Mouse (Mus musculus): ENCODE results near the gene 1600002K03Rik. TPM values are rescaled to one million over a fixed set of nuclear protein-coding genes. Genes with fewer than 3 reads are reported as not detected.
"Not testable (repeated sequence)": the region's sequence is repeated elsewhere in the genome, so short reads cannot be mapped to it uniquely, and the experiment has no call there.

1600002K03Rik gene
- polyA plus RNA-seq, 1 experiment = 7.6 TPM

DNA sequence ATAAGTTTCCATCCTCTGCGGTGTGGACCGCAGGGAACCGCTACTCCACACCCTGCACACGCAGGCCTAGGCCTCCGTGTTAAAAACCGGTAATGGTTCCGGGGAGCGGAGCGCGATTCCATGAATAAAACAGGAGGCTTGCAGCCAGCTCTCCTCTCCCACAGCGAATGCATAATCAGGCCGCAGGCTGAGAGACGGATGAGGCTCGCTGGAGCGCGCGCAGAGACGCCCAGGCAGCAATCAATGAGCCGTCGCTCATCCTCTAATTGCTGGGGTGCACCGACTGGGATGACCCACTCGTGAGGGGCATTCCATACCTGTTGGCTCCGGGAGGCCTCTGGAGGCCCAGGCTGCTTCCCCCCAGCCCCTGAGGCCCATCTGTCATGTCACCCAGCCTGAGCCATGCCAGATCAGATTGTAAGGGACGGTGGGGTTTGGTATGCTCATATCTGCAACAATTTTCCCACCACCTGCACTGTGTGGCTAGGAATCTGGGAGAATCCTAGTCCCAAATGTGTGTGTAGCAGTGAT lies 36.2 kb downstream of the 1600002K03Rik start:
- Histone ChIP-seq H3K4me1 (ENCODE audit: control insufficient read depth, insufficient read depth, low read length) (no peaks in the 10 kb centered on the region), H3K9ac (ENCODE audit: low read depth, poor library complexity, severe bottlenecking) (peak overlapping the region; percentile 34)

DNA sequence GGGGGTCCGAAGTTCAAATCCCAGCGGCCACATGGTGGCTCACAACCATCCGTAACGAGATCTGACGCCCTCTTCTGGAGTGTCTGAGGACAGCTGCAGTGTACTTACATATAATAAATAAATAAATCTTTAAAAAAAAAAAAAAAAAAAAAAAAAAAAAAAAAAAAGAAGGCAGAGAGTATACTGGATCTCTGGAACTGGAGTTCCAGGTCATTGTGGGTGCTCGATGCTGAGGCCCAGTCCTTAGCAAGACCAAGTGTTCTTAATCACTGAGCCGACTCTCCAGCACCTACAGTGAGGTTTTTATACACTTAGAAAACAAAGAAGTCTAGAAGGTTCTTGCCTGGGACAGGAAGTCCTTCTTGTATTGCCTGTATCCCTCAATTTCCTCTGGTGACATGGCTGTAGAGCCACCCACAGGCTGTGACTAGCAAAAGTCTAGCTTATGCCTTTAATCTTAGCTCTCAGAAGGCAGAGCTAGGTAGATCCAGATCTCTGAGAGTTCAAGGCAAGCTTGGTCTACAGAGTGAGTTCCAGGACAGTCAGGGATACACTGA lies 38.9 kb downstream of the 1600002K03Rik start:
- H3K9ac ChIP-seq (ENCODE audit: low read depth, poor library complexity, severe bottlenecking); H3K4me1 ChIP-seq (ENCODE audit: control insufficient read depth, insufficient read depth, low read length); H3K36me3 ChIP-seq (ENCODE audit: control insufficient read depth, insufficient read depth, low read length, poor library complexity, severe bottlenecking); H3K9me3 ChIP-seq (replicated peaks; ENCODE audit: control insufficient read depth, insufficient read depth, low read length, poor library complexity, severe bottlenecking); H3K27ac ChIP-seq (ENCODE audit: insufficient read depth, low read length); H3K27me3 ChIP-seq (ENCODE audit: control insufficient read depth, insufficient read depth, low read length, poor library complexity, severe bottlenecking); H3K4me3 ChIP-seq (ENCODE audit: low read depth, low read length): not testable (repeated sequence)

More for the DNA sequence above, 36.2 kb downstream of the 1600002K03Rik start:
- Histone ChIP-seq H3K36me3 (ENCODE audit: control insufficient read depth, insufficient read depth, low read length, poor library complexity, severe bottlenecking) (no peaks in the 10 kb centered on the region), H3K9me3 (replicated peaks; ENCODE audit: control insufficient read depth, insufficient read depth, low read length, poor library complexity, severe bottlenecking) (no peaks in the 10 kb centered on the region), H3K27me3 (ENCODE audit: control insufficient read depth, insufficient read depth, low read length, poor library complexity, severe bottlenecking) (no peaks in the 10 kb centered on the region), H3K27ac (ENCODE audit: insufficient read depth, low read length) (no peak overlapping the region), H3K4me3 (ENCODE audit: low read depth, low read length) (peak overlapping the region; percentile 34; the same call in 1 of the 2 replicates)
- TF ChIP-seq EP300 (IDR thresholded peaks at IDR 0.05; ENCODE audit: insufficient read depth, low read depth, low read length) (no peak), CTCF (IDR thresholded peaks at IDR 0.05; ENCODE audit: low read depth, low read length) (no peak), POLR2A (IDR thresholded peaks at IDR 0.05; ENCODE audit: insufficient read depth, low read length) (no peak)

DNA sequence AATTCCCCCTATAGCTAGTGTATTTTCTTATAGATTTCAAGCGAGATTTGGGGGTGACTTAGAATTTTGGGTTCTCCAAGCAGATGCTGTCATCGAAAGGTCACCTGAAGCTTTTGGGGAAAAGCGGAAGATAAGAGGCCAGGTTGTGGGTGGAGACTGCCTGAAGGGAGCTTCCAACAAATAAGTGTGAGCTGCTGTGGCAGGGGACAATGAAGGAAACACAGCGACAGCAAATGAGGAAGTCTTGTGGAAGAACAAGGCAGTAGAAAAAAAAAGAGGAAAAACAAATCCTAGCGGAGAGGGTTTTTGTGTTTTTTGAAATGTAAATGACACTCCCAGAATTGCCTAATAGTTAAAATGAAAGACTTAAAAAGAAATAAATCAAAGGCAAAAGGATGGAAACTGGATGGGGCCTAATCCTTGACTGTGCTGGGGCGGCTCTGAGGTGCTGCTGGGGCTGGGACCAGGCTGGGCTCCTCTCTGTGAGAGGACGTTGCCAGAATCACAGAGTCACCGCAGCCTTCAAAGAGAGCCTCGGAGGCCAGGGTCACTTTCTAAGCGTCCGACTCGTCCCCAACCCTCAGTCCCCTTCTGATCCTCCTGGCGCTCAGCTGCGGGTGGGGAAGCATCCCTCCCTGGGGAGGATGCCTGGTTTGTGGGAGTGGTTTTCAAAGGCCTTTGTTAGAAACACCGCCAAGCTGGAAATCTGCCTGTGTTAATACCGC lies 42.5 kb downstream of the 1600002K03Rik start:
- no peak for TF ChIP-seq POLR2A (IDR thresholded peaks at IDR 0.05; ENCODE audit: insufficient read depth, low read length)
- no peak for TF ChIP-seq CTCF (IDR thresholded peaks at IDR 0.05; ENCODE audit: low read depth, low read length)
- TF ChIP-seq EP300 (IDR thresholded peaks at IDR 0.05; ENCODE audit: insufficient read depth, low read depth, low read length) = no peak
- Histone ChIP-seq H3K9me3 (replicated peaks; ENCODE audit: control insufficient read depth, insufficient read depth, low read length, poor library complexity, severe bottlenecking) (no peaks in the 10 kb centered on the region), H3K9ac (ENCODE audit: low read depth, poor library complexity, severe bottlenecking) (peak overlapping the region; percentile 6; the same call in 1 of the 2 replicates), H3K4me3 (ENCODE audit: low read depth, low read length) (no peak overlapping the region), H3K27ac (ENCODE audit: insufficient read depth, low read length) (no peak overlapping the region; the same call in 1 of the 2 replicates), H3K36me3 (ENCODE audit: control insufficient read depth, insufficient read depth, low read length, poor library complexity, severe bottlenecking) (no peaks in the 10 kb centered on the region), H3K4me1 (ENCODE audit: control insufficient read depth, insufficient read depth, low read length) (peaks cover 3% of the 10 kb centered on the region), H3K27me3 (ENCODE audit: control insufficient read depth, insufficient read depth, low read length, poor library complexity, severe bottlenecking) (no peaks in the 10 kb centered on the region)

DNA sequence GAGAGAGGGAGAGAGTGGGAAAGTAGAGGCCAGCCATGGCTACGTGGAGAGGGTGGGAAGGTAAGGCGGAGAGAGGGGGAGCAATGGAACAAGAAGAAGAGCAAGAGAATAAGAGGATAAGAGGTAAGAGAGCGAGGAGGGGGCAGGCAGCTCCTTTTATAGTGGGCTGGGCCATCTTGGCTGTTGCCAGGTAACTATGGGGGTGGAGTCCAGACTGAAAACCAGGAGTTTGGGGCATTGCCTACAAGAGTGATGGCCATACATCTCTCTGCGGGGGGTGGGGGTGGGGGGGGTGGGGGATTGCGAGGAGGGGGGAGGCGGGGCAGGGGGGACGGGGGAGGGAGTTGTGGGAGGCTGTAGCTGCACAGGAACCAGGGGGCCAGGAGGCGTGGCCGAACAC lies 47.9 kb downstream of the 1600002K03Rik start:
- H3K27ac ChIP-seq (ENCODE audit: insufficient read depth, low read length) = no peak overlapping the region
- TF ChIP-seq EP300 (IDR thresholded peaks at IDR 0.05; ENCODE audit: insufficient read depth, low read depth, low read length) (no peak), CTCF (IDR thresholded peaks at IDR 0.05; ENCODE audit: low read depth, low read length) (no peak)

DNA sequence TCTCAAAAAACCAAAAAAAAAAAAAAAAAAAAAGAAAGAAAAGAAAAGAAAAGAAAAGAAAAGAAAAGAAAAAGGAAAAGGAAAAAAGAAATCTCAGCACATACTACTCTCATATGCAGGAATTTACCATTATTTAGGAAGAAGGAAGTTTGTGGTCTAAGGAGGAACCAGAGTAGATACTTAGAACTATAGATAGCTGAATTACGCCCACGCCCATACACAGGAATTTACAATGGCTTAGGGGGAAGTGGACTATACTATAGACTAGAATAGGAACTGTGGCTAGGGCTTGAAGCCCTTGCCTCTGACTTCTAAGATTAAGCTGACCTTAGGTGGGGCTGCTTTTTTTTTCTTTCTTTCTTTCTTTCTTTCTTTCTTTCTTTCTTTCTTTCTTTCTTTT lies 50.4 kb downstream of the 1600002K03Rik start:
- not testable (repeated sequence) for H3K4me3 ChIP-seq (ENCODE audit: low read depth, low read length); H3K27ac ChIP-seq (ENCODE audit: insufficient read depth, low read length); H3K4me1 ChIP-seq (ENCODE audit: control insufficient read depth, insufficient read depth, low read length); H3K9ac ChIP-seq (ENCODE audit: low read depth, poor library complexity, severe bottlenecking); H3K36me3 ChIP-seq (ENCODE audit: control insufficient read depth, insufficient read depth, low read length, poor library complexity, severe bottlenecking); H3K27me3 ChIP-seq (ENCODE audit: control insufficient read depth, insufficient read depth, low read length, poor library complexity, severe bottlenecking); H3K9me3 ChIP-seq (replicated peaks; ENCODE audit: control insufficient read depth, insufficient read depth, low read length, poor library complexity, severe bottlenecking)

More for the DNA sequence above, 47.9 kb downstream of the 1600002K03Rik start:
- no peak overlapping the region; the same call in 1 of the 2 replicates for H3K4me3 ChIP-seq (ENCODE audit: low read depth, low read length)
- peaks cover 5% of the 10 kb centered on the region for H3K4me1 ChIP-seq (ENCODE audit: control insufficient read depth, insufficient read depth, low read length)
- no peaks in the 10 kb centered on the region for H3K36me3 ChIP-seq (ENCODE audit: control insufficient read depth, insufficient read depth, low read length, poor library complexity, severe bottlenecking)
- H3K9me3 ChIP-seq (replicated peaks; ENCODE audit: control insufficient read depth, insufficient read depth, low read length, poor library complexity, severe bottlenecking) = no peaks in the 10 kb centered on the region
- no peaks in the 10 kb centered on the region for H3K27me3 ChIP-seq (ENCODE audit: control insufficient read depth, insufficient read depth, low read length, poor library complexity, severe bottlenecking)
- no peak overlapping the region for H3K9ac ChIP-seq (ENCODE audit: low read depth, poor library complexity, severe bottlenecking)

Other genes with a start within 250 kb of the 1600002K03Rik start
- gene Arid3a, start 245.9 kb upstream of the 1600002K03Rik start, polyA plus RNA-seq (2011; ENCODE audit: insufficient read depth, insufficient read length, low read depth, missing spikeins) = 31.1 and 36.5 TPM in 2 replicates
- gene Wdr18, start 212.8 kb upstream of the 1600002K03Rik start, polyA plus RNA-seq (2011; ENCODE audit: insufficient read depth, insufficient read length, low read depth, missing spikeins) = 47.6 and 55.3 TPM in 2 replicates
- not detected in 2 replicates for gene Grin3b, start 202.2 kb upstream of the 1600002K03Rik start, polyA plus RNA-seq (2011; ENCODE audit: insufficient read depth, insufficient read length, low read depth, missing spikeins)
- gene Tmem259, start 188.6 kb upstream of the 1600002K03Rik start, polyA plus RNA-seq (2011; ENCODE audit: insufficient read depth, insufficient read length, low read depth, missing spikeins) = 54.6 and 61.1 TPM in 2 replicates
- 156 and 164 TPM in 2 replicates for gene Cnn2, start 184.4 kb upstream of the 1600002K03Rik start, polyA plus RNA-seq (2011; ENCODE audit: insufficient read depth, insufficient read length, low read depth, missing spikeins)
- gene Abca7, start 176.4 kb upstream of the 1600002K03Rik start, polyA plus RNA-seq (2011; ENCODE audit: insufficient read depth, insufficient read length, low read depth, missing spikeins) = 10.6 and 11.0 TPM in 2 replicates
- gene Arhgap45, start 156.3 kb upstream of the 1600002K03Rik start, polyA plus RNA-seq (2011; ENCODE audit: insufficient read depth, insufficient read length, low read depth, missing spikeins) = 6.5 and 6.9 TPM in 2 replicates
- 176 and 180 TPM in 2 replicates for gene Polr2e, start 133.1 kb upstream of the 1600002K03Rik start, polyA plus RNA-seq (2011; ENCODE audit: insufficient read depth, insufficient read length, low read depth, missing spikeins)
- gene Gpx4, start 125.8 kb upstream of the 1600002K03Rik start, polyA plus RNA-seq (2011; ENCODE audit: insufficient read depth, insufficient read length, low read depth, missing spikeins) = 479 and 507 TPM in 2 replicates
- gene Sbno2, start 67.4 kb upstream of the 1600002K03Rik start, polyA plus RNA-seq (2011; ENCODE audit: insufficient read depth, insufficient read length, low read depth, missing spikeins) = 36.1 and 37.3 TPM in 2 replicates
- 70.3 and 91.6 TPM in 2 replicates for gene Stk11, start 57.1 kb upstream of the 1600002K03Rik start, polyA plus RNA-seq (2011; ENCODE audit: insufficient read depth, insufficient read length, low read depth, missing spikeins)
- gene Atp5d, start 34.3 kb upstream of the 1600002K03Rik start, polyA plus RNA-seq (2011; ENCODE audit: insufficient read depth, insufficient read length, low read depth, missing spikeins) = 242 and 255 TPM in 2 replicates
- gene Cbarp, start 32.1 kb upstream of the 1600002K03Rik start, polyA plus RNA-seq (2011; ENCODE audit: insufficient read depth, insufficient read length, low read depth, missing spikeins) = 29.8 and 33.4 TPM in 2 replicates
- gene Midn, start 24.7 kb upstream of the 1600002K03Rik start, polyA plus RNA-seq (2011; ENCODE audit: insufficient read depth, insufficient read length, low read depth, missing spikeins) = 67.4 and 73.2 TPM in 2 replicates
- 51.9 and 58.2 TPM in 2 replicates for gene Cirbp, start 7.0 kb upstream of the 1600002K03Rik start, polyA plus RNA-seq (2011; ENCODE audit: insufficient read depth, insufficient read length, low read depth, missing spikeins)
- gene Efna2, start 6.5 kb downstream of the 1600002K03Rik start, polyA plus RNA-seq (2011; ENCODE audit: insufficient read depth, insufficient read length, low read depth, missing spikeins) = 7.2 and 11.2 TPM in 2 replicates
- 35.7 and 36.5 TPM in 2 replicates for gene Mum1, start 53.5 kb downstream of the 1600002K03Rik start, polyA plus RNA-seq (2011; ENCODE audit: insufficient read depth, insufficient read length, low read depth, missing spikeins)
- 63.9 and 72.8 TPM in 2 replicates for gene Ndufs7, start 76.2 kb downstream of the 1600002K03Rik start, polyA plus RNA-seq (2011; ENCODE audit: insufficient read depth, insufficient read length, low read depth, missing spikeins)
- 0.68 and 0.82 TPM in 2 replicates for gene Gamt, start 88.1 kb downstream of the 1600002K03Rik start, polyA plus RNA-seq (2011; ENCODE audit: insufficient read depth, insufficient read length, low read depth, missing spikeins)
- gene Dazap1, start 88.5 kb downstream of the 1600002K03Rik start, polyA plus RNA-seq (2011; ENCODE audit: insufficient read depth, insufficient read length, low read depth, missing spikeins) = 175 and 192 TPM in 2 replicates
- gene Rps15, start 119.5 kb downstream of the 1600002K03Rik start, polyA plus RNA-seq (2011; ENCODE audit: insufficient read depth, insufficient read length, low read depth, missing spikeins) = 2,641 and 2,952 TPM in 2 replicates
- gene Apc2, start 123.0 kb downstream of the 1600002K03Rik start, polyA plus RNA-seq (2011; ENCODE audit: insufficient read depth, insufficient read length, low read depth, missing spikeins) = 3.2 and 3.8 TPM in 2 replicates
- 11.6 and 13.2 TPM in 2 replicates for gene 2310011J03Rik, start 147.6 kb downstream of the 1600002K03Rik start, polyA plus RNA-seq (2011; ENCODE audit: insufficient read depth, insufficient read length, low read depth, missing spikeins)
- gene Pcsk4, start 156.6 kb downstream of the 1600002K03Rik start, polyA plus RNA-seq (2011; ENCODE audit: insufficient read depth, insufficient read length, low read depth, missing spikeins) = 2.8 and 3.1 TPM in 2 replicates
- gene Reep6, start 157.0 kb downstream of the 1600002K03Rik start, polyA plus RNA-seq (2011; ENCODE audit: insufficient read depth, insufficient read length, low read depth, missing spikeins) = 17.3 and 17.6 TPM in 2 replicates
- gene Adamtsl5, start 175.5 kb downstream of the 1600002K03Rik start, polyA plus RNA-seq (2011; ENCODE audit: insufficient read depth, insufficient read length, low read depth, missing spikeins) = 3.8 and 5.4 TPM in 2 replicates
- gene Plk5, start 183.5 kb downstream of the 1600002K03Rik start, polyA plus RNA-seq (2011; ENCODE audit: insufficient read depth, insufficient read length, low read depth, missing spikeins) = 11.1 and 12.6 TPM in 2 replicates
- gene Mex3d, start 214.7 kb downstream of the 1600002K03Rik start, polyA plus RNA-seq (2011; ENCODE audit: insufficient read depth, insufficient read length, low read depth, missing spikeins) = 25.0 and 28.0 TPM in 2 replicates
- gene Mbd3, start 226.6 kb downstream of the 1600002K03Rik start, polyA plus RNA-seq (2011; ENCODE audit: insufficient read depth, insufficient read length, low read depth, missing spikeins) = 81.3 and 84.8 TPM in 2 replicates
- gene Uqcr11, start 233.9 kb downstream of the 1600002K03Rik start, polyA plus RNA-seq (2011; ENCODE audit: insufficient read depth, insufficient read length, low read depth, missing spikeins) = 199 and 223 TPM in 2 replicates

All from ES-Bruce4 (cell line).